Mouse (Mus musculus) layer of hippocampus, postnatal 36 days (tissue): ENCODE measurements around the gene Lhpp. TPM values are rescaled to one million over a fixed set of nuclear protein-coding genes. Genes with fewer than 3 reads are reported as not detected.
A peak's percentile ranks its signal among the peaks of the same experiment; 100 is the strongest.

Source experiments
- DNase-seq, 2 experiments: peaks; one replicate each; pipeline ENCODE4 v3.0.0; 2022
- total RNA-seq, 2 experiments: library from RNA; stranded (reverse); gene quantifications; 2 replicates each; pipeline ENCODE4 v1.2.3; 2021

The Lhpp gene
- 10 to 100 TPM; 25.5 to 26.0 TPM for total RNA-seq

- peak; percentile 77 to 84 for DNase-seq
These were observed at the start of gene Lhpp for GRCm38 (mm10) chr7:132610468-132611318. TSS of gene Lhpp (plus strand) at chr7:132610638.

GRCm38 (mm10) chr7:132565831-132566230 lies 44.6 kb upstream of the Lhpp start:
- no peak for DNase-seq

DNA sequence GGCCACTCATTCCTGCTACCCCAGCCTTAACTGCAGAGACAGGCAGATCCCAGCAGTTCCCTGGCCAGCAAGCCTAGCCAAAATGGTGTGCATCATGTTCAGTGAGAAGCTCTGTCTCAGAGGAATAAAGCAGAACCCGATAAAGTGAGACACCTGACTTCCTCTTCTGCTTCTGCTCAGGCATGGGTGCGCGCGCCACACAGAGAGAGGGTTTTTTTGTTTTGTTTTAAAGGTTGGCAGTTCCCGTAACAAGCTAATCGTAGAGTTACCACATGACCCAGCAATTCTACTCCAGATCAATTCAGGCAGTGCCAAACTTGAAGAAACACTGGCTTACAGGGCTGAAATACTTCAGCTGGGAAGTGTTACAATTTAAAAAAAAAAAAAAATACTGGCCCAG lies 41.6 kb upstream of the Lhpp start:
- no peak for DNase-seq

DNA sequence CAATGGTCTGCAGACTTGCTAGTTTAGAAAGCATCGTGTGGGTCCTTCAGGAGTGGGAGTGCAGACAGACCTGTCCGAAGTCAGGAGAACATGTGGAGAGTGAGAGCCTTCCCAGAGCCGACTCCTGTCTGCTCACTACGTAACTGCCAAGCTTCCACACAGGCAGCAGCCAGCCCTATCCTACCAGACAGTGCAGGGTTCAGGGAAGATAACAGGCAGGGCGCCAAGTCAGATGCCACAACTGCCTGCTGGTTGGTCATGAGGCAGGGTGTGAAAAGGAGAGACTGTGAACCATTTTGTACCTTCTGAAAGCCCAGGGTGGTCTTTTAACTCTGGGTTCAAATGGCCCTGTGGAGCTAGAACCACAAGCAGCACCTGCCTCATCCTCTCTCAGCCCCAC lies 40.4 kb upstream of the Lhpp start:
- peak in 1 of 2 experiments; percentile 12 for DNase-seq

GRCm38 (mm10) chr7:132571481-132571880 lies 39.0 kb upstream of the Lhpp start:
- no peak for DNase-seq

GRCm38 (mm10) chr7:132572738-132573137 lies 37.7 kb upstream of the Lhpp start:
- no peak for DNase-seq

DNA sequence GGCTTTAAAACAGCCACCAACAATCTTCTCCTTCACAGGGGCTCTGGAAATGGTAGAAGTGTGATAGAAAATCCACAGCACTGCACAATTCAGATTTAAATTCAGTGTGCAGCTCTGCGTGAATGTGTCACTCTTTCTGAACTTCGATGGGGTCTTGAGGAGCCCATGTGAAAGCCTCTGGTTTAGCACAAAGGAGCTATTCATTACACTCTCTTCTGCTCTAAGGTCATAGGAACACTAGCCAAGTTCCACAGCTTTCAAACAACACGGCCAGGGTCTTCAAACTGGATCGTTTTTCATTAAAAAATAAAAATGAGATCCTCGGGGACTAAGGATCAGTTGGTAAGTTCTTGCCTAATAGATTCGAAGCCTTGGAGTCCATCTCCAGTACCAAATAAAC lies 37.2 kb upstream of the Lhpp start:
- no peak for DNase-seq

DNA sequence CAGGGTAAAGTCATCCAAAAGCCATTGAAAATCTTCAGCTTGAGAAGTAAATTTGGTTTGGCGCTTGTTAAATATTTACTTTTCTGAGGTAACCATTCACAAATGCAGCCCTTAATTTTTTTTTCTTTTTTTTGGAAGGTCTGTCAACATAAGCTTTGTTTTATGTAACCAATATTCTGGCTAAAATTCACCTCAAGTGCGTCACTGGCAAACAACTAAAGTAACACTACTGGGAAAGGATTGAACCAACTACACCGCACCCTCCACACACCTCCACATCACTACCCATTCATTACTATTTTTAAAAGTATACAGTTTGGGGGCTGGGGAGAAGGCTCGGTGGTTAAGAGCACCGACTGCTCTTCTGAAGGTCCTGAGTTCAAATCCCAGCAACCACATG lies 35.8 kb upstream of the Lhpp start:
- no peak for DNase-seq

- peak; percentile 80 to 83 for DNase-seq
These were observed 34.8 kb upstream of the Lhpp start for GRCm38 (mm10) chr7:132575623-132576022.

- peak; percentile 91 to 92 for DNase-seq
These were observed 34.3 kb upstream of the Lhpp start, which contains the start of gene Oat for GRCm38 (mm10) chr7:132576116-132576650. TSS of gene Oat (minus strand) at chr7:132576398.

GRCm38 (mm10) chr7:132576891-132577290 lies 33.5 kb upstream of the Lhpp start:
- no peak for DNase-seq

DNA sequence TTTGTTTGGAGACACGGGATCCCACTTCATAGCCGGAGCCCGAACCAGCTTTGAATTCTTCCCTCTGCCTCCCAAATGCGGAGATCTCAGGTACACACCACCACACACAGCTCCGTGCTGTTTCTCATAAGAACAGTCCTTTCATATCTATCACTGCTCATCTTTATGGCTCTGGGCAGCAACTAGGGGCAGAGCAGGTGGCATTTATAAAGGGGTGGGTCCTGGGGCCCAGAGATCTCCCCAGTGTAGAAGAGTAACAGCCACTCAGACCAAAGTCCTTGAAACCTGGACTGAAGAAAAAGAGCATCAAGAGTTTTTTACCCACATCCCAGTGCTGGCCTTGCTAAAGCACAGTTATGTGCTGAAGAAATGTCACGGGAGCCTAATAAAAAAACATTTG lies 29.9 kb upstream of the Lhpp start:
- no peak for DNase-seq

GRCm38 (mm10) chr7:132581441-132581840 lies 29.0 kb upstream of the Lhpp start:
- DNase-seq, result no peak

- DNase-seq, result no peak
These were observed 24.5 kb upstream of the Lhpp start for GRCm38 (mm10) chr7:132585695-132586491.

- no peak for DNase-seq
These were observed 23.3 kb upstream of the Lhpp start for GRCm38 (mm10) chr7:132587167-132587566.

DNA sequence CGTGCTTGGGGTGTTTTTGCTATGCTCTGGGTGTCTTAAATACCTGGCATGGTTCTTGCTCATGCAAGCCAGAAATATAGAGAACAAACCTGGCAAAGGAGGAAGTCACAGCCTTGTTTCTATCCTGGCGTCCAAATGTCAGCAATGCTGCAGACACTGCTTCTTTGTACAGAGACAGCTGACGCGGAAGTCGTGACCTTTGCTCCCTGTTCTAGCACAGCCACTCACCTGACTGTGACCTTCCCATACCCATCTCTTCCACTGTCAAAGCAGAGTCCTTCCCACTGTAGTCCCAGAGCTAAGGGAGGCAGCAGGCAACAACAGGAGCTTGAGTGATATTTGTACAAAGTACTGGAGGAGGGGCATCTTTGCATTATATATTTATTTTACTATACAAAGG lies 20.8 kb upstream of the Lhpp start:
- no peak for DNase-seq

DNA sequence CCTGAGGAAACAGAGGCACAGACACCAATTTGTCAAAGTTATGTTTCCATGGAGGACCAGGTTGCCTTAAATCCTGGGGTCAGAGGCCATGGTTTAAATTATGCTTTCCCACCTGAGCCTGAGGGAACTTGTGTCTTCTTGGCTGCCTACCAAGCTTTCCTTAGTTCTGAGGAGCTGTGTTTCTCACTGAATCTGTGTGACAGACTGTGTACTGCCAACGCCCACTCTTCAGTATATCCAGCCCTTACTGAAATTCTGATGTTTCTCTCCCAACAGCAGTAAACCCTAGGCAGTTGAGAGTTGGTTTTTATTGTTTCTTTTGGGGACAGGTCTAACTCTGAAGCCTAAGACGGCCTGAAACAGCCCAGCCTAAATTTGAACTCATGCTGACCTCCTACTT lies 16.7 kb upstream of the Lhpp start:
- no peak for DNase-seq

- no peak for DNase-seq
These were observed 16.1 kb upstream of the Lhpp start for GRCm38 (mm10) chr7:132594325-132594724.

DNA sequence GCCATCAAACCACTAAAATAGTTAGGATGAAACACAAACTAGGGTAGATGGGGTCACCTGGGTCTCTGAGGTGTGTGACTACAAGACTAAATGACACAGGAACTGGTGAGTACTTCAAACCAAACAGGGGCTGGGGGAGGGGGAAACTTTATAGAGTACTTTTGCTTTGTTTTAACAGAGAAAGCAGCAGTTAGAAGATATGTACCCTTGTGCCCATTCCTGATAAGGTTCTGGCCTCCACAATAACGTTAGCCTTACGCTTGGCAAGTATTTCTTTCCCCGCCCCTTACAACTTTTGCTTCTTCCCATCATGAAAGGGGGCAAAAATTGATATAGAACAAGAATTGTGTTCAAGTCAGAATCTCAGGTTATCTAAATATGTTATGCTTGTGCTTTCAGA lies 14.7 kb upstream of the Lhpp start:
- DNase-seq, result no peak

GRCm38 (mm10) chr7:132596557-132597250 lies 13.7 kb upstream of the Lhpp start:
- no peak for DNase-seq

- DNase-seq, result no peak
These were observed 13.0 kb upstream of the Lhpp start for GRCm38 (mm10) chr7:132597251-132598041.
